Mouse (Mus musculus) embryo, embryonic 11 days (tissue): ENCODE measurements around the gene Nup93.

Source experiments
- DNase-seq: peaks from one replicate; pipeline ENCODE4 v3.0.0-alpha.2; 2015

Nup93 gene

GRCm38 (mm10) chr8:94365410-94365981 is 151.1 kb downstream of the Nup93 start:
- DNase-seq = no peak
